Mouse (Mus musculus) midbrain, embryonic 13.5 days (tissue): Measurements from ENCODE around the gene Rgs3. TPM values are rescaled to one million over a fixed set of nuclear protein-coding genes. Genes with fewer than 3 reads are reported as not detected.
"Not testable (repeated sequence)": the region's sequence is repeated elsewhere in the genome, so short reads cannot be mapped to it uniquely, and the experiment has no call there.

Source experiments
- ATAC-seq: fragments of 200-750 bp; cut with Nextera tagmentation; 2 replicates; pipeline ENCODE4 v1.8.0; 2017; ENCODE audit warnings: mild to moderate bottlenecking, moderate TSS enrichment, moderate library complexity
- H3K27ac ChIP-seq: fragments of 300-500 bp; sonication (generic); 2 replicates; pipeline ENCODE4 v1.5.1; 2015; ENCODE audit warnings: inconsistent platforms, mild to moderate bottlenecking, moderate library complexity
- H3K27me3 ChIP-seq: fragments of 300-500 bp; sonication (generic); 2 replicates; pipeline ENCODE4 v1.6.1; 2015; ENCODE audit warnings: mild to moderate bottlenecking, inconsistent platforms
- H3K36me3 ChIP-seq: fragments of 300-500 bp; sonication (generic); 2 replicates; pipeline ENCODE4 v1.6.1; 2015; ENCODE audit warnings: mild to moderate bottlenecking, inconsistent platforms
- H3K4me1 ChIP-seq: fragments of 300-500 bp; sonication (generic); replicated peaks from 2 replicates; pipeline ENCODE4 v1.6.1; 2015; ENCODE audit warnings: inconsistent platforms
- H3K4me2 ChIP-seq: fragments of 300-500 bp; sonication (generic); replicated peaks from 2 replicates; pipeline ENCODE4 v1.6.1; 2015; ENCODE audit warnings: moderate library complexity, mild to moderate bottlenecking, inconsistent platforms
- H3K4me3 ChIP-seq: fragments of 300-500 bp; sonication (generic); replicated peaks from 2 replicates; pipeline ENCODE4 v1.5.1; 2015; ENCODE audit warnings: mild to moderate bottlenecking, inconsistent platforms
- H3K9ac ChIP-seq: fragments of 300-500 bp; sonication (generic); replicated peaks from 2 replicates; pipeline ENCODE4 v1.6.1; 2015; ENCODE audit warnings: mild to moderate bottlenecking, inconsistent platforms
- H3K9me3 ChIP-seq: fragments of 300-500 bp; sonication (generic); 2 replicates; pipeline ENCODE4 v1.6.1; 2016; ENCODE audit warnings: mild to moderate bottlenecking, inconsistent platforms
- WGBS: fragments of 180-500 bp; shearing (Covaris S2); methylation state at CpG from one replicate; pipeline ENCODE4 v1.1.7; 2015; 5-methylcytosine and 5-hydroxymethylcytosine counted together
- polyA plus RNA-seq: library from polyadenylated mRNA; unstranded; fragments of >200 nt; fragmentation: Nextera tagmentation; extraction: Ambion mirVana; gene quantifications from 2 replicates; pipeline ENCODE4 v1.2.1, GENCODE M21; 2015

The Rgs3 gene
- polyA plus RNA-seq, 1 experiment from 2014 or later: 70.0 TPM

GRCm38 (mm10) chr4:62591326-62591725 is 31.7 kb downstream of the Rgs3 start:
- no peak overlapping the region for H3K27ac ChIP-seq
- no peaks in the 10 kb centered on the region for H3K27me3 ChIP-seq

DNA sequence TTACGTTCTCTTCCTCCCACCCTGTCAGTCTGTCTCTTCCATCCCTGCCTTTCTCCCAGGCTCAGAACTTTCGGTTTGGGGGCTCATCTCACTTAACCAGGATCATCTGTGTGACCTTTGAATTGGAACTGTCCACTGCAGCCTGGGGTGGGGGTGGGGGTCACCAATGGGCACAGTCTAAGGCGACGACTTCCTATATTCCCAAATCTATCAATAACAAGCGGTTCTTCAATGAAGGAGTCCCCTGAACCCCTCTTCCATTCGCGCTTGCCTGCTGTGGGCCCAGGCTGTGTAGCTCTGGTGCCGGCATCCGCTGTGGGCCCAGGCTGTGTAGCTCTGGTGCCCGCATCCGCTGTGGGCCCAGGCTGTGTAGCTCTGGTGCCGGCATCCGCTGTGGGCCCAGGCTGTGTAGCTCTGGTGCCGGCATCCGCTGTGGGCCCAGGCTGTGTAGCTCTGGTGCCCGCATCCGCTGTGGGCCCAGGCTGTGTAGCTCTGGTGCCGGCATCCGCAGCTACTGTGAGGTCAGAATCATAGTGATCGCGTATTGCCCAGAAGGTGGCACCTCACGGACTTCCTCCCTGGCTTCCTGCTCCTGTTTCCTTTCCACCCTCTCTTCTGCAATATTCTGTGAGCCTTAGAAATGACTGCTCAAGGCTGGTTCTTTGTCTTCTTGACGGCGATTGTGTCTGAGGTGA is 34.0 kb downstream of the Rgs3 start:
- not testable (repeated sequence) for H3K36me3 ChIP-seq, H3K4me3 ChIP-seq, H3K27me3 ChIP-seq, H3K9ac ChIP-seq, H3K9me3 ChIP-seq, H3K4me2 ChIP-seq, ATAC-seq
- Histone ChIP-seq H3K27ac (peak overlapping the region; percentile 31; the same call in 1 of the 2 replicates), H3K4me1 (peaks cover 20% of the 10 kb centered on the region)
- WGBS: 91% methylated on average over 24 of the region's 24 CpGs

More at GRCm38 (mm10) chr4:62591326-62591725, 31.7 kb downstream of the Rgs3 start:
- no peak for ATAC-seq
- H3K4me1 ChIP-seq: peaks cover 20% of the 10 kb centered on the region
- H3K4me2 ChIP-seq: no peak overlapping the region
- H3K9ac ChIP-seq: no peak overlapping the region
- H3K4me3 ChIP-seq: no peak overlapping the region
- 12% methylated on average over 11 of the region's 11 CpGs for WGBS
- H3K36me3 ChIP-seq: no peaks in the 10 kb centered on the region
- no peaks in the 10 kb centered on the region for H3K9me3 ChIP-seq

DNA sequence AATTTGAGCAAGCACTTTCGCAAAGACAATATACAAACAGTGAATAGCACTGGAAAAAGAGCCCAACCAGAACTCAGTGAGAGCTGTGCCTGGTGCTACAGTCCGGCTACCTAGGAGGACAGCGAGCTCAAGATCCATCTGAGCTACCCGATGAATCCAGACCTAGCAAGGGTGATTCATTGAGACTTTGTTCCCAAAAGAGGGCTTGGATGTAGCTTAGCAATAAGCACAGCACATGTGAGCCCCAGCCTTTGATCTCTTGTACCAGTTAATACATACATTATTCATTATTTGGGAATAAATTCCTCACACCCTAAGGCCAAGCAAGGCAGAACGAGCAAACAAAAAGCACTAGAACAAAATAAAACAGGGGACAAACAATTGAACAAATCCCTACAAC is 34.8 kb downstream of the Rgs3 start:
- WGBS: 25% methylated on average over 5 of the region's 5 CpGs
- no peaks in the 10 kb centered on the region for H3K9me3 ChIP-seq
- H3K4me2 ChIP-seq: no peak overlapping the region
- peak; percentile 73 for ATAC-seq
- no peaks in the 10 kb centered on the region for H3K27me3 ChIP-seq
- H3K4me1 ChIP-seq: peaks cover 20% of the 10 kb centered on the region
- H3K36me3 ChIP-seq: no peaks in the 10 kb centered on the region
- H3K27ac ChIP-seq: peak overlapping the region; percentile 53
- no peak overlapping the region for H3K4me3 ChIP-seq
- H3K9ac ChIP-seq: no peak overlapping the region

DNA sequence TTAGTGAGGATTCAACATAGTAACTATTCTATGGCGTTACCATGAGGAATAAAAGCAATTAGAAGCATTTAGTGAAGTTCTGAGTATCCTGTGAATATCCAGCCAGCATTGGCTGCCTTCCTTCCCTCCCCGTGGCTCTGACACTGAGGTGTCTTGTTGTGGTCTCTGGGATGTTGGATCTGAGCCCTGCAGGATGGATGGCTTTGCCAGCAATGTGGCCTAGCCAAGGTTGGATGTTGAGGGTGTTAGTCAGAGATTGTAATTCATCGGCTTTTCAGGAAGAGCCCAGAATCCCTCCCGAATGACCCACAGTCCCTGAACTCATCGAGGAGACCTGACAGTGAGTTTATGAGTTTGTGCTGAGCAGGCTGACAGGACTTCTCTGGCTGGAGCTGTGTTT is 36.4 kb downstream of the Rgs3 start:
- Histone ChIP-seq H3K9me3 (no peaks in the 10 kb centered on the region), H3K4me2 (no peak overlapping the region), H3K27me3 (no peaks in the 10 kb centered on the region), H3K4me1 (peaks cover 16% of the 10 kb centered on the region), H3K27ac (no peak overlapping the region), H3K9ac (no peak overlapping the region), H3K36me3 (no peaks in the 10 kb centered on the region), H3K4me3 (no peak overlapping the region)
- 87% methylated on average over 5 of the region's 5 CpGs for WGBS
- no peak for ATAC-seq

- H3K4me2 ChIP-seq: no peak overlapping the region
- H3K27me3 ChIP-seq: no peaks in the 10 kb centered on the region
- H3K9ac ChIP-seq: no peak overlapping the region
- no peak overlapping the region for H3K4me3 ChIP-seq
- H3K27ac ChIP-seq: no peak overlapping the region
- no peaks in the 10 kb centered on the region for H3K4me1 ChIP-seq
- H3K9me3 ChIP-seq: peaks cover 5% of the 10 kb centered on the region; the same call in 1 of the 2 replicates
- WGBS: 78% methylated on average over 1 of the region's 1 CpGs
- ATAC-seq: no peak
- no peaks in the 10 kb centered on the region for H3K36me3 ChIP-seq
Observed at GRCm38 (mm10) chr4:62600549-62600948, 40.9 kb downstream of the Rgs3 start.

DNA sequence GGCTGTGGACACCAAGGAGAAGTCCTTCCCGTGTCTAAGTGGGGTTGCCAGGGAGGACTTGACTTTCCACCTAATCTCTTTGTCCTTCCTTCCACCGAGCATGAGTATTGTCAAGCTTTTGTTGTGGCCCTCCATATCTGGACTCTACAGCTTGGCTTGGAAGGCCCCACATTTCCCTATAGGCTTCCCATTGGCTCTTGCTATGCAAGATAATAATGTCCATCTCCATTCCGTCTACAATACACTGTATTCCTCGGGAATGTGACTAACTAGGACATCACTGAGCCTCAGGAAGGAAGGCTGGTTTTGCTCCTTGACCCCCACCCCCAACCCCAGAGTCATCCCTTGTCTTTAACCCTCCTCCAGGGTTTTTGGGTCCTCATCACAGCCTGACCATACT is 44.0 kb downstream of the Rgs3 start:
- Histone ChIP-seq H3K27ac (no peak overlapping the region), H3K36me3 (no peaks in the 10 kb centered on the region), H3K4me3 (no peak overlapping the region), H3K9ac (no peak overlapping the region), H3K4me2 (no peak overlapping the region), H3K9me3 (peaks cover 5% of the 10 kb centered on the region; the same call in 1 of the 2 replicates), H3K27me3 (no peaks in the 10 kb centered on the region), H3K4me1 (peaks cover 22% of the 10 kb centered on the region)
- no peak for ATAC-seq
- 92% methylated on average over 4 of the region's 4 CpGs for WGBS

DNA sequence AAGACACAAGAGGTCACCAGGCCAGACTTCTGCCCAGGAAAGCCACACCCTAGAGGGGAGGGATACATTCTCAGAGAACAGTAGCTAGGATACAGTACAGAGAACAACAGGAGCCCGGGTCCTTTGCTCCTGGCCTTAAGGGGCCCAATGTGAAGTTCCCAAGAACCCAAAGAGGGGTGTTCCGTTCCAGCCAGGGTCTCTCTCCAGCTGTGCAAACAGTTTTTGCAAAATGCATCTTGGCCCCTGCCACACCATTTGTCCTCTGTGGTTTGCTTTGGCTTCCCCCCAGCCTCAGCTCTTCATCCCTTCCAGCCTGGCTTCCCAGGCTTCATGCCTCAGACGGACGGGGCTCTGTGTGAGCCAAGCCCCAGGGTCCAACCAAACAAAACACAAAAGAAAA is 44.4 kb downstream of the Rgs3 start:
- 76% methylated on average over 4 of the region's 4 CpGs for WGBS

GRCm38 (mm10) chr4:62605856-62606541 is 46.4 kb downstream of the Rgs3 start:
- H3K4me3 ChIP-seq: no peak overlapping the region
- H3K4me2 ChIP-seq: no peak overlapping the region
- H3K36me3 ChIP-seq: no peaks in the 10 kb centered on the region
- H3K9me3 ChIP-seq: peaks cover 5% of the 10 kb centered on the region; the same call in 1 of the 2 replicates
- H3K4me1 ChIP-seq: peaks cover 35% of the 10 kb centered on the region
- peak overlapping the region; percentile 54; the same call in 1 of the 2 replicates for H3K27ac ChIP-seq
- no peaks in the 10 kb centered on the region for H3K27me3 ChIP-seq
- ATAC-seq: no peak
- WGBS: 92% methylated on average over 9 of the region's 9 CpGs
- no peak overlapping the region for H3K9ac ChIP-seq

More for the DNA sequence above, 44.4 kb downstream of the Rgs3 start:
- Histone ChIP-seq H3K9me3 (peaks cover 5% of the 10 kb centered on the region; the same call in 1 of the 2 replicates), H3K4me1 (peaks cover 23% of the 10 kb centered on the region), H3K27ac (no peak overlapping the region), H3K27me3 (no peaks in the 10 kb centered on the region), H3K4me3 (no peak overlapping the region), H3K36me3 (no peaks in the 10 kb centered on the region), H3K4me2 (no peak overlapping the region), H3K9ac (no peak overlapping the region)
- ATAC-seq: no peak

GRCm38 (mm10) chr4:62606542-62606882 is 46.9 kb downstream of the Rgs3 start:
- Histone ChIP-seq H3K9ac (no peak overlapping the region), H3K4me1 (peaks cover 35% of the 10 kb centered on the region), H3K27ac (peak overlapping the region; percentile 54; the same call in 1 of the 2 replicates), H3K4me3 (no peak overlapping the region), H3K9me3 (peaks cover 5% of the 10 kb centered on the region; the same call in 1 of the 2 replicates), H3K4me2 (no peak overlapping the region), H3K36me3 (no peaks in the 10 kb centered on the region), H3K27me3 (no peaks in the 10 kb centered on the region)
- WGBS: 72% methylated on average over 7 of the region's 7 CpGs
- peak; percentile 40; the same call in 1 of the 2 replicates for ATAC-seq

DNA sequence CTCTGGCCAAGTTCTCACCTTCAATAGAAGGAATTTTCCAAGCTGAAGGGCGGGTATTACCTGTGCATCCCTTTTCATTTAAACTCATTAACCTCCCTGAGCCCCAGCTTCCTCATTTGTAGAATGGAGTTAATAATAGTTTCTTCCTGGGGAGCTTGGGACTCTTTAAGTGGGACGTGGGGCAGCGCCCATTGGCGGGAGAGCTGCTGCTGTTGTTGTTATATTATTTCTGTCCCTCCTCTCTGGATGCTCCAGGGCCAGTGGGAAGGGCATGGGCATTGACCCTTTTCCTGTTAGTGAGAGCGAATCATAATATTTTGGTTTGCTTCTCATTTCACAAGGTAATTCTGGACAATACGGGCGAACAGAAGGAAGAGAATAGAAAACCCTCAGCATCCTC is 47.3 kb downstream of the Rgs3 start:
- 0 out of 2 replicates have a peak overlapping the region, but pooled peaks have one; percentile 15 for H3K27ac ChIP-seq
- ATAC-seq: no peak
- no peak overlapping the region for H3K4me2 ChIP-seq
- H3K9ac ChIP-seq: no peak overlapping the region
- no peak overlapping the region for H3K4me3 ChIP-seq
- WGBS: 85% methylated on average over 7 of the region's 7 CpGs
- H3K27me3 ChIP-seq: no peaks in the 10 kb centered on the region
- H3K36me3 ChIP-seq: no peaks in the 10 kb centered on the region
- H3K9me3 ChIP-seq: peaks cover 3% of the 10 kb centered on the region; the same call in 1 of the 2 replicates
- peaks cover 35% of the 10 kb centered on the region for H3K4me1 ChIP-seq

DNA sequence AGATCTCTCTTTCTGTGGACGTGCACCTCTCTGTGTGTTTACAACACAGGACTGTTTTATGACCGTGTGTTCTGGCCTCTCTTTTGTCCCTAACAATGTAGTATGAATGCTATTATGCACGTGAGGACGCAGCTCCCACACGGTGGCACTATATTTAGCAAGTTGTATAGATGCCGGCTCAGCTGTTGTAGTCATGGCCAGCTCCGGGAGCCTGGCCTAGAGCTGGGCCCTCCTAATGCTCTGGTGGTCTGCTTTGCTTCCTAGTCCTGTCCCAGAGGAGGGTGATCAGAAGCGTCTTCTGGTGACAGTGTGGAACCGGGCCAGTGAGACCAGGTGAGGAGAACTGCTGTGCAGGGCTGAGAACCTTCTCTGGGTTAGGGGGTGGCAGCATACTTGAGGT is 47.7 kb downstream of the Rgs3 start:
- H3K4me2 ChIP-seq: no peak overlapping the region
- ATAC-seq: 0 out of 2 replicates have a peak, but pooled peaks have one; percentile 10
- no peak overlapping the region for H3K9ac ChIP-seq
- no peaks in the 10 kb centered on the region for H3K27me3 ChIP-seq
- no peaks in the 10 kb centered on the region for H3K9me3 ChIP-seq
- 44% methylated on average over 9 of the region's 9 CpGs for WGBS
- 0 out of 2 replicates have a peak overlapping the region, but pooled peaks have one; percentile 15 for H3K27ac ChIP-seq
- H3K4me3 ChIP-seq: no peak overlapping the region
- H3K36me3 ChIP-seq: no peaks in the 10 kb centered on the region
- H3K4me1 ChIP-seq: peaks cover 35% of the 10 kb centered on the region

GRCm38 (mm10) chr4:62607805-62608204 is 48.2 kb downstream of the Rgs3 start:
- no peak overlapping the region for H3K4me3 ChIP-seq
- H3K36me3 ChIP-seq: no peaks in the 10 kb centered on the region
- H3K4me1 ChIP-seq: peaks cover 40% of the 10 kb centered on the region
- no peak overlapping the region for H3K27ac ChIP-seq
- H3K27me3 ChIP-seq: no peaks in the 10 kb centered on the region
- H3K9me3 ChIP-seq: no peaks in the 10 kb centered on the region
- H3K4me2 ChIP-seq: no peak overlapping the region
- 46% methylated on average over 6 of the region's 6 CpGs for WGBS
- ATAC-seq: peak; percentile 66
- H3K9ac ChIP-seq: no peak overlapping the region
